Mouse (Mus musculus): ENCODE data around the gene Cd3e.

GRCm38 (mm10) chr9:45042947-45043346, 33.5 kb upstream of the Cd3e start:
- TF ChIP-seq CTCF (IDR thresholded peaks at IDR 0.05; ENCODE audit: low read depth) (no peak), EP300 (optimal IDR thresholded peaks at IDR 0.05) (no peak)
